Mouse (Mus musculus) liver, postnatal 0 days (tissue): ENCODE results near the gene Ptpre. TPM values are rescaled to one million over a fixed set of nuclear protein-coding genes. Genes with fewer than 3 reads are reported as not detected.

ENCODE experiments used
- ATAC-seq: fragments of 200-750 bp; cut with Nextera tagmentation; 2 replicates; pipeline ENCODE4 v1.8.0; 2017; ENCODE audit warnings: mild to moderate bottlenecking, moderate library complexity
- DNase-seq: peaks from one replicate; pipeline ENCODE4 v3.0.0-alpha.2; 2016
- H3K27ac ChIP-seq: fragments of 300-500 bp; sonication (generic); 2 replicates; pipeline ENCODE4 v1.5.1; 2014; ENCODE audit warnings: antibody characterized with exemption, moderate library complexity, mild to moderate bottlenecking, low read depth
- H3K27me3 ChIP-seq: fragments of 300-500 bp; sonication (generic); 2 replicates; pipeline ENCODE4 v1.6.1; 2014; ENCODE audit warnings: low read length, control low read depth, mixed read lengths; ENCODE audit not compliant: insufficient read depth
- H3K36me3 ChIP-seq: fragments of 300-500 bp; sonication (generic); replicated peaks from 2 replicates; pipeline ENCODE4 v1.6.1; 2014; ENCODE audit warnings: mild to moderate bottlenecking, control low read depth, low read length, moderate library complexity, mixed read lengths; ENCODE audit not compliant: insufficient read depth
- H3K4me1 ChIP-seq: fragments of 300-500 bp; sonication (generic); 2 replicates; pipeline ENCODE4 v1.6.1; 2014; ENCODE audit warnings: antibody characterized with exemption, mild to moderate bottlenecking, control low read depth; ENCODE audit not compliant: insufficient read depth
- H3K4me2 ChIP-seq: fragments of 300-500 bp; sonication (generic); 2 replicates; pipeline ENCODE4 v1.6.1; 2014; ENCODE audit warnings: low read depth, mild to moderate bottlenecking, low read length, moderate library complexity, mixed read lengths
- H3K4me3 ChIP-seq: fragments of 300-500 bp; sonication (generic); 2 replicates; pipeline ENCODE4 v1.5.1; 2014; ENCODE audit warnings: low read depth, low read length
- H3K9ac ChIP-seq: fragments of 300-500 bp; sonication (generic); replicated peaks from 2 replicates; pipeline ENCODE4 v1.6.1; 2014; ENCODE audit warnings: mild to moderate bottlenecking, moderate library complexity
- H3K9me3 ChIP-seq: fragments of 300-500 bp; sonication (generic); 2 replicates; pipeline ENCODE4 v1.6.1; 2016; ENCODE audit warnings: mild to moderate bottlenecking, control low read depth, low read length, mixed read lengths
- CTCF ChIP-seq: sonication (generic); IDR thresholded peaks from 2 replicates; pipeline ENCODE4 v1.5.1; 2016; ENCODE audit warnings: antibody characterized with exemption, low read depth
- EP300 ChIP-seq: IDR thresholded peaks from 2 replicates; pipeline ENCODE4 v1.6.1; 2016; ENCODE audit warnings: antibody characterized with exemption, low read depth, mild to moderate bottlenecking
- WGBS: fragments of 180-500 bp; shearing (Covaris S2); extraction: QIAGEN DNeasy Blood & Tissue Kit; methylation state at CpG from one replicate; pipeline ENCODE4 v1.1.7; 2014; ENCODE audit not compliant: insufficient replicate concordance; 5-methylcytosine and 5-hydroxymethylcytosine counted together
- polyA plus RNA-seq: library from polyadenylated mRNA; unstranded; fragments of >200 nt; fragmentation: Nextera tagmentation; extraction: Ambion mirVana; gene quantifications from 2 replicates; pipeline ENCODE4 v1.2.1, GENCODE M21; 2015

Ptpre gene
- polyA plus RNA-seq, 1 experiment from 2014 or later: 3.9 TPM

- Histone ChIP-seq H3K9me3 (no peaks in the 10 kb centered on the region), H3K4me2 (peak overlapping the region; percentile 89), H3K27ac (no peak overlapping the region), H3K9ac (no peak overlapping the region), H3K4me3 (peak overlapping the region; percentile 64; the same call in 1 of the 2 replicates), H3K36me3 (no peaks in the 10 kb centered on the region), H3K27me3 (peaks cover 12% of the 10 kb centered on the region; the same call in 1 of the 2 replicates), H3K4me1 (peaks cover 7% of the 10 kb centered on the region; the same call in 1 of the 2 replicates)
- WGBS: 28% methylated on average over 2 of the region's 2 CpGs
- no peak for DNase-seq
- TF ChIP-seq EP300: no peak
- TF ChIP-seq CTCF: no peak
- ATAC-seq: no peak
Measured at GRCm38 (mm10) chr7:135539429-135539828, 2.1 kb downstream of the Ptpre start.

GRCm38 (mm10) chr7:135542235-135542634, 5.0 kb downstream of the Ptpre start:
- H3K27ac ChIP-seq: no peak overlapping the region
- no peak overlapping the region for H3K4me3 ChIP-seq
- ATAC-seq (no peak), DNase-seq (no peak)
- H3K9me3 ChIP-seq: no peaks in the 10 kb centered on the region
- H3K9ac ChIP-seq: no peak overlapping the region
- peaks cover 7% of the 10 kb centered on the region; the same call in 1 of the 2 replicates for H3K4me1 ChIP-seq
- WGBS: 74% methylated on average over 3 of the region's 3 CpGs
- TF ChIP-seq CTCF: no peak
- TF ChIP-seq EP300: no peak
- no peak overlapping the region for H3K4me2 ChIP-seq
- peaks cover 12% of the 10 kb centered on the region; the same call in 1 of the 2 replicates for H3K27me3 ChIP-seq
- H3K36me3 ChIP-seq: no peaks in the 10 kb centered on the region

- ATAC-seq: no peak
- DNase-seq: no peak
- Histone ChIP-seq H3K4me3 (no peak overlapping the region), H3K4me1 (peaks cover 4% of the 10 kb centered on the region; the same call in 1 of the 2 replicates), H3K4me2 (no peak overlapping the region), H3K27ac (no peak overlapping the region), H3K27me3 (peaks cover 12% of the 10 kb centered on the region; the same call in 1 of the 2 replicates), H3K36me3 (no peaks in the 10 kb centered on the region), H3K9ac (no peak overlapping the region), H3K9me3 (no peaks in the 10 kb centered on the region)
- TF ChIP-seq EP300: no peak
- TF ChIP-seq CTCF: no peak
- WGBS: 63% methylated on average over 3 of the region's 3 CpGs
Measured at GRCm38 (mm10) chr7:135543033-135543432, 5.8 kb downstream of the Ptpre start.

DNA sequence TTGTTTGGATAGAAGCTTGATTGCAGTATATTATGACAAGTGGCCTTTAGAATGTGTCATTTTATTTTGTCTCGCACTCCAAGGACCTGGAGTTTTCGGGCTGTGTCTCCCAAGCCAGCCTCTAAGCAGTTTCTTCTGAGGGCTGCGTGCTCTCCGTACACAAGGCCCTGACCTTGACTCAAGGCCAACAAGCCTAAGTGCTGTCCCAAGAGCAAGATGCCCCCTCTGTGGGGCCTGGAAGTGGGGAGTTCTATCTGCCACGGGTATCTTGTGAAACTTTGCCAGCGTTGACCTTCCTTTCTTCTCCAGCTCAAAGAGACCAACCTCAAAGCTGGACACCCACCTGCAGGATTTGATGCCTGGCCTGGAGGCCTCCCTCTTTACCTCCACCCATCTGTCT, 7.0 kb downstream of the Ptpre start:
- no peak overlapping the region for H3K4me3 ChIP-seq
- 0 out of 2 replicates have a peak, but pooled peaks cover under 1% of the 10 kb centered on the region for H3K27me3 ChIP-seq
- no peak overlapping the region for H3K27ac ChIP-seq
- DNase-seq (no peak), ATAC-seq (no peak)
- H3K9ac ChIP-seq: no peak overlapping the region
- WGBS: 81% methylated on average over 6 of the region's 6 CpGs
- H3K4me1 ChIP-seq: peaks cover 3% of the 10 kb centered on the region; the same call in 1 of the 2 replicates
- no peaks in the 10 kb centered on the region for H3K9me3 ChIP-seq
- no peak overlapping the region for H3K4me2 ChIP-seq
- H3K36me3 ChIP-seq: no peaks in the 10 kb centered on the region
- no peak for TF ChIP-seq EP300
- TF ChIP-seq CTCF: no peak

- 59% methylated on average over 7 of the region's 7 CpGs for WGBS
- H3K27me3 ChIP-seq: no peaks in the 10 kb centered on the region
- no peak overlapping the region for H3K4me3 ChIP-seq
- DNase-seq (no peak), ATAC-seq (no peak)
- no peaks in the 10 kb centered on the region; the same call in 1 of the 2 replicates for H3K4me1 ChIP-seq
- H3K9me3 ChIP-seq: no peaks in the 10 kb centered on the region
- no peak overlapping the region for H3K27ac ChIP-seq
- H3K4me2 ChIP-seq: no peak overlapping the region
- TF ChIP-seq EP300: no peak
- TF ChIP-seq CTCF: no peak
- no peaks in the 10 kb centered on the region for H3K36me3 ChIP-seq
- H3K9ac ChIP-seq: no peak overlapping the region
Measured at GRCm38 (mm10) chr7:135545957-135546356, 8.7 kb downstream of the Ptpre start.

- Histone ChIP-seq H3K4me1 (no peaks in the 10 kb centered on the region; the same call in 1 of the 2 replicates), H3K27me3 (no peaks in the 10 kb centered on the region), H3K36me3 (no peaks in the 10 kb centered on the region), H3K4me2 (no peak overlapping the region), H3K27ac (no peak overlapping the region), H3K9ac (no peak overlapping the region), H3K4me3 (no peak overlapping the region), H3K9me3 (no peaks in the 10 kb centered on the region)
- WGBS: 46% methylated on average over 5 of the region's 5 CpGs
- no peak for TF ChIP-seq EP300
- TF ChIP-seq CTCF: no peak
- DNase-seq (no peak), ATAC-seq (no peak)
Measured at GRCm38 (mm10) chr7:135546530-135546929, 9.2 kb downstream of the Ptpre start.

DNA sequence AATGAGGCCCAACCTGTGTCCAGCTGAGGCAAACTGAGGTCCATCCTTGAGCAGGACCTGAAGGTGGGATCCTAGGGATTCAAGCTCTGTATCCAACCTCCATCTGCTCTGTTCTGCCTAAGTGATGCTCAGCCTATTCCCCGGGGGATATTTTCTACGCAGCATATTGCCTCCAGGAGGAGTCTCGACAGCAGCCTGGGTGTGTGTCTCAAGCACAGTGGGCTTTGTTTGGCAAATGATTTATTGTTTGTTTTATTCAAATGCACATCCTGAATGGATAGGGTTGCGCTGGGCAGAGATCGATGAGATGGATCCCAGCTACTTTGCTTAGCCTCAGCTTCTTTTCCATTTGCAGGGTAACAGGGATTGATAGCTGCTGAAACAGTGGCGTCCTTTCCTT, 11.2 kb downstream of the Ptpre start:
- Histone ChIP-seq H3K9ac (no peak overlapping the region), H3K27ac (no peak overlapping the region), H3K9me3 (no peaks in the 10 kb centered on the region), H3K36me3 (no peaks in the 10 kb centered on the region), H3K4me3 (no peak overlapping the region), H3K4me2 (no peak overlapping the region), H3K4me1 (no peaks in the 10 kb centered on the region; the same call in 1 of the 2 replicates), H3K27me3 (no peaks in the 10 kb centered on the region)
- ATAC-seq (no peak), DNase-seq (no peak)
- TF ChIP-seq EP300: no peak
- TF ChIP-seq CTCF: no peak
- 76% methylated on average over 6 of the region's 6 CpGs for WGBS
